Mouse (Mus musculus): ENCODE measurements around the gene Cd33.

Gene Cd33

GRCm38 (mm10) chr7:43544225-43544977, at the start of gene Cd33:
TSS of gene Cd33 (minus strand) at chr7:43544428.
- DNase-seq (ENCODE audit: low spot score): no peak

GRCm38 (mm10) chr7:43584790-43585189, 40.6 kb upstream of the Cd33 start:
- no peak for DNase-seq (ENCODE audit: low spot score)

- no peak for DNase-seq (ENCODE audit: low spot score)
Measured at GRCm38 (mm10) chr7:43580526-43580925, 36.3 kb upstream of the Cd33 start.

- DNase-seq (ENCODE audit: low spot score): peak; percentile 91
Measured at GRCm38 (mm10) chr7:43579440-43580171, 35.4 kb upstream of the Cd33 start, which contains the start of gene Zfp719. TSS of gene Zfp719 (plus strand) at chr7:43579610.

GRCm38 (mm10) chr7:43571216-43571615, 27.0 kb upstream of the Cd33 start:
- no peak for DNase-seq (ENCODE audit: low spot score)

GRCm38 (mm10) chr7:43563300-43563699, 19.1 kb upstream of the Cd33 start:
- no peak for DNase-seq (ENCODE audit: low spot score)

GRCm38 (mm10) chr7:43562651-43563070, 18.4 kb upstream of the Cd33 start:
- no peak for DNase-seq (ENCODE audit: low spot score)

GRCm38 (mm10) chr7:43562006-43562633, 17.9 kb upstream of the Cd33 start, which contains the start of gene Zfp658:
TSS of gene Zfp658 (plus strand) at chr7:43562256.
- DNase-seq (ENCODE audit: low spot score): peak; percentile 85

- peak; percentile 13 for DNase-seq (ENCODE audit: low spot score)
Measured at GRCm38 (mm10) chr7:43556901-43557300, 12.7 kb upstream of the Cd33 start.

GRCm38 (mm10) chr7:43555351-43555750, 11.1 kb upstream of the Cd33 start:
- no peak for DNase-seq (ENCODE audit: low spot score)

- DNase-seq (ENCODE audit: low spot score): no peak
Measured at GRCm38 (mm10) chr7:43554550-43554949, 10.3 kb upstream of the Cd33 start.

- DNase-seq (ENCODE audit: low spot score): no peak
Measured at GRCm38 (mm10) chr7:43553153-43553552, 8.9 kb upstream of the Cd33 start.

GRCm38 (mm10) chr7:43548206-43548605, 4.0 kb upstream of the Cd33 start:
- DNase-seq (ENCODE audit: low spot score): no peak

GRCm38 (mm10) chr7:43547666-43548065, 3.4 kb upstream of the Cd33 start:
- DNase-seq (ENCODE audit: low spot score): no peak

GRCm38 (mm10) chr7:43545656-43546545, 1.7 kb upstream of the Cd33 start:
- no peak for DNase-seq (ENCODE audit: low spot score)

GRCm38 (mm10) chr7:43538524-43538923, 5.7 kb downstream of the Cd33 start:
- DNase-seq (ENCODE audit: low spot score): no peak

- DNase-seq (ENCODE audit: low spot score): no peak
Measured at GRCm38 (mm10) chr7:43532936-43533505, 11.2 kb downstream of the Cd33 start.

GRCm38 (mm10) chr7:43530216-43530785, 13.9 kb downstream of the Cd33 start:
- no peak for DNase-seq (ENCODE audit: low spot score)

- no peak for DNase-seq (ENCODE audit: low spot score)
Measured at GRCm38 (mm10) chr7:43525313-43525712, 18.9 kb downstream of the Cd33 start.

GRCm38 (mm10) chr7:43522776-43523175, 21.5 kb downstream of the Cd33 start:
- DNase-seq (ENCODE audit: low spot score): no peak

GRCm38 (mm10) chr7:43518341-43518740, 25.9 kb downstream of the Cd33 start:
- no peak for DNase-seq (ENCODE audit: low spot score)
